Mouse (Mus musculus): ENCODE data around the gene Ftl1.

DNA sequence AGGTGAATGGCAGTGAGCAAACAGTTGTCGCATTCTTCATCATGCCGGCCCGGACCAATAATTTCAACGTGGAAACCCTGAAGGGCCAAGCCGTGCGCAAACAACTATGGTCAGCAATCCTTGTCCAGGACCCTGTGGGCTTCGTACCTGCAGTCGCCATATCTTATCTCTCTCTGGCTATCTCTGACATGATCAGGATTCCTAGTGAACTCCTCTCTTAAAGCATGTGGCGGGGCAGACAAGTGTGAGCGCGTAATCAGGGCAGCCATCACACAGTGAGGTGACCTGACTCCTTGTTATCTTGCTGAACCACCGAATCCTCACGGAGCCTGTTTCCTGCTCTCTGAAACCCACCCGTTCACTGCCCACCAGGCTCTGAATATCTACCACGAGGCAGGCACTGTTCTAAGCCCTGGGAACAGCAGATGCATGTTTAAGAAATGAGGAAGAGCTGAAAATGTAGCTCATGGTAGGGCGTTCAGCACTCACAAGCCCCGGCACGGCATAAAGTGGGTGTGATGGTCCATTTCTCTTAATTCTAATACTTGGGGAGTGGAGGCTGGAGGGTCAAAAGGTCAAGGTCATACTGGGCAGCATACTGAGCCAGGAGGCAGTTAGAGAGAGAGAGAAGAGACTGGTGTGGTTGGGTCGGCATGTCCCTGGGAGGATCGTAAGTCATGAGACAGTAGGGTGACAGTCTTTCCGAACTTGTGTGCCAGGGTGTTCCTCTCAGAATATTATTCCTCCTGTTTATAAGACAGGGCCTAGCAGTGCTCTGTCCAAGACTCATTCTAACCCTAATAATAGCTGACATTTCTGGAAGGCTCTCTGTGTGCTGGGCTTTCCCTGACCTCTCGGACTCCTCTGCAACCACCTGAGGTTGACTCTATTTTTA, 15.9 kb downstream of the Ftl1 start:
- TF ChIP-seq TCF3 (IDR thresholded peaks at IDR 0.05; ENCODE audit: insufficient read length, low read depth) (no peak), POLR2A (IDR thresholded peaks at IDR 0.05; ENCODE audit: insufficient read length, low read depth) (no peak), MYOD1 (IDR thresholded peaks at IDR 0.05; ENCODE audit: control insufficient read depth in 1 of 3, insufficient read length in 2 of 3, low read depth in 2 of 3) (no peak), MAX (IDR thresholded peaks at IDR 0.05; ENCODE audit: low read depth) (no peak), TCF12 (IDR thresholded peaks at IDR 0.05; ENCODE audit: insufficient read depth, poor library complexity, severe bottlenecking) (no peak), USF1 (IDR thresholded peaks at IDR 0.05; ENCODE audit: low read depth) (no peak), CEBPB (IDR thresholded peaks at IDR 0.05; ENCODE audit: insufficient read depth, poor library complexity, severe bottlenecking) (no peak), E2F4 (IDR thresholded peaks at IDR 0.05; ENCODE audit: insufficient read depth) (no peak), MYOG (IDR thresholded peaks at IDR 0.05; ENCODE audit: control insufficient read depth in 1 of 3, insufficient read depth in 1 of 3, insufficient read length in 2 of 3, low read depth in 2 of 3) (no peak)

All from myocyte (in vitro differentiated cells).